Mouse (Mus musculus) MEL (cell line): Measurements from ENCODE around the gene Rnf207. TPM values are rescaled to one million over a fixed set of nuclear protein-coding genes. Genes with fewer than 3 reads are reported as not detected.

Experiments used
- DNase-seq: peaks from one replicate; pipeline ENCODE4 v3.0.0; 2011; ENCODE audit warnings: low read depth, low spot score
- H3K27ac ChIP-seq: 2 replicates; pipeline ENCODE4 v1.5.1; 2012; ENCODE audit warnings: low read depth, mild to moderate bottlenecking, control low read depth, low read length, moderate library complexity; ENCODE audit not compliant: control insufficient read depth
- H3K27me3 ChIP-seq, 2 experiments: fragments of 150-350 bp in 1 of 2; sonication (generic) in 1 of 2; 2 replicates each; pipeline ENCODE4 v1.6.1; 2012; ENCODE audit warnings: low read length in 2 of 2, mild to moderate bottlenecking in 2 of 2, improper control_type of control experiment in 1 of 2, moderate library complexity in 1 of 2; ENCODE audit not compliant: insufficient read depth in 2 of 2, control insufficient read depth in 1 of 2
- H3K36me3 ChIP-seq, 2 experiments: 2 replicates each; pipeline ENCODE4 v1.6.1; 2012 to 2014; ENCODE audit warnings: low read length in 2 of 2, improper control_type of control experiment in 1 of 2, inconsistent platforms in 1 of 2, mild to moderate bottlenecking in 1 of 2; ENCODE audit not compliant: insufficient read depth in 2 of 2, control insufficient read depth in 1 of 2
- H3K4me1 ChIP-seq, 2 experiments: fragments of 150-350 bp in 1 of 2; sonication (generic) in 1 of 2; 2 replicates each; pipeline ENCODE4 v1.6.1; 2012; ENCODE audit warnings: low read length in 2 of 2, improper control_type of control experiment in 1 of 2, mild to moderate bottlenecking in 1 of 2; ENCODE audit not compliant: insufficient read depth in 2 of 2, control insufficient read depth in 1 of 2
- H3K4me3 ChIP-seq, 2 experiments: fragments of 150-350 bp in 1 of 2; sonication (generic) in 1 of 2; 2 replicates each; pipeline ENCODE4 v1.5.1; 2012; ENCODE audit warnings: low read depth in 2 of 2, low read length in 2 of 2, mild to moderate bottlenecking in 2 of 2, moderate library complexity in 2 of 2, control low read depth in 1 of 2, improper control_type of control experiment in 1 of 2; ENCODE audit not compliant: control insufficient read depth in 1 of 2, insufficient read depth in 1 of 2
- H3K79me2 ChIP-seq: 2 replicates; pipeline ENCODE4 v1.6.1; 2012; ENCODE audit warnings: mild to moderate bottlenecking, low read length, moderate library complexity; ENCODE audit not compliant: control insufficient read depth, poor library complexity, insufficient read depth
- H3K9ac ChIP-seq: 2 replicates; pipeline ENCODE4 v1.6.1; 2012; ENCODE audit warnings: low read depth, mild to moderate bottlenecking, control low read depth, low read length, moderate library complexity; ENCODE audit not compliant: control insufficient read depth, poor library complexity, severe bottlenecking
- H3K9me3 ChIP-seq: fragments of 150-350 bp; sonication (generic); replicated peaks from 2 replicates; pipeline ENCODE4 v1.6.1; 2012; ENCODE audit warnings: mild to moderate bottlenecking, low read length, improper control_type of control experiment, moderate library complexity; ENCODE audit not compliant: insufficient read depth
- CTCF ChIP-seq, 3 experiments: IDR thresholded peaks in 2 of 3; conservative IDR thresholded peaks in 1 of 3; 2 replicates each; pipeline ENCODE4 v1.5.1; 2011 to 2012; ENCODE audit warnings: low read length in 3 of 3, low read depth in 2 of 3, mild to moderate bottlenecking in 2 of 3, improper control_type of control experiment in 1 of 3, inconsistent platforms in 1 of 3, mixed read lengths in 1 of 3, moderate library complexity in 1 of 3; ENCODE audit not compliant: control insufficient read depth in 1 of 3, insufficient read depth in 1 of 3, poor library complexity in 1 of 3, severe bottlenecking in 1 of 3
- E2F4 ChIP-seq: IDR thresholded peaks from 2 replicates; pipeline ENCODE4 v1.6.1; 2011; ENCODE audit warnings: low read depth, low read length, improper control_type of control experiment, borderline replicate concordance
- ELF1 ChIP-seq: IDR thresholded peaks from 2 replicates; pipeline ENCODE4 v1.6.1; 2014; ENCODE audit warnings: low read depth, mild to moderate bottlenecking, inconsistent platforms, low read length, improper control_type of control experiment, moderate library complexity
- ETS1 ChIP-seq: IDR thresholded peaks from 2 replicates; pipeline ENCODE4 v1.6.1; 2012; ENCODE audit warnings: low read depth, mild to moderate bottlenecking, inconsistent platforms, low read length, improper control_type of control experiment, moderate library complexity
- GABPA ChIP-seq: IDR thresholded peaks from 2 replicates; pipeline ENCODE4 v1.6.1; 2012; ENCODE audit warnings: low read depth, mild to moderate bottlenecking, inconsistent platforms, low read length, improper control_type of control experiment, moderate library complexity
- HCFC1 ChIP-seq: IDR thresholded peaks from 2 replicates; pipeline ENCODE4 v1.6.1; 2012; ENCODE audit warnings: low read depth, mild to moderate bottlenecking, inconsistent platforms, low read length, improper control_type of control experiment, moderate library complexity
- KAT2A ChIP-seq: conservative IDR thresholded peaks from 2 replicates; pipeline ENCODE4 v1.6.1; 2012; ENCODE audit warnings: low read depth, low read length, improper control_type of control experiment, inconsistent platforms
- MAFK ChIP-seq: IDR thresholded peaks from 2 replicates; pipeline ENCODE4 v1.6.1; 2011; ENCODE audit warnings: low read depth, mild to moderate bottlenecking, low read length, improper control_type of control experiment, borderline replicate concordance
- MAX ChIP-seq: IDR thresholded peaks from 2 replicates; pipeline ENCODE4 v1.6.1; 2011; ENCODE audit warnings: low read length, improper control_type of control experiment
- MAZ ChIP-seq: IDR thresholded peaks from 2 replicates; pipeline ENCODE4 v1.6.1; 2012; ENCODE audit warnings: low read depth, mild to moderate bottlenecking, inconsistent platforms, low read length, improper control_type of control experiment
- MEF2A ChIP-seq: IDR thresholded peaks from 2 replicates; pipeline ENCODE4 v1.6.1; 2014; ENCODE audit warnings: low read depth, mild to moderate bottlenecking, inconsistent platforms, low read length, improper control_type of control experiment; ENCODE audit not compliant: poor library complexity, insufficient replicate concordance, severe bottlenecking; ENCODE audit errors: extremely low read depth
- MYC ChIP-seq: IDR thresholded peaks from 2 replicates; pipeline ENCODE4 v1.6.1; 2011; ENCODE audit warnings: low read depth, mild to moderate bottlenecking, low read length, improper control_type of control experiment, moderate library complexity
- NRF1 ChIP-seq: IDR thresholded peaks from 2 replicates; pipeline ENCODE4 v1.6.1; 2014; ENCODE audit warnings: low read depth, mild to moderate bottlenecking, inconsistent platforms, low read length, improper control_type of control experiment, moderate library complexity; ENCODE audit not compliant: poor library complexity, insufficient read depth, severe bottlenecking
- POLR2AphosphoS2 ChIP-seq: IDR thresholded peaks from 2 replicates; pipeline ENCODE4 v1.6.1; 2011; ENCODE audit warnings: low read length, improper control_type of control experiment
- RAD21 ChIP-seq: IDR thresholded peaks from 2 replicates; pipeline ENCODE4 v1.6.1; 2011; ENCODE audit warnings: mild to moderate bottlenecking, low read depth, low read length, improper control_type of control experiment
- SIN3A ChIP-seq: IDR thresholded peaks from 2 replicates; pipeline ENCODE4 v1.6.1; 2012; ENCODE audit warnings: low read length, improper control_type of control experiment, inconsistent platforms
- SMC3 ChIP-seq: IDR thresholded peaks from 2 replicates; pipeline ENCODE4 v1.6.1; 2011; ENCODE audit warnings: low read depth, low read length, improper control_type of control experiment
- TAL1 ChIP-seq: IDR thresholded peaks from 2 replicates; pipeline ENCODE4 v1.6.1; 2012; ENCODE audit warnings: mild to moderate bottlenecking, inconsistent platforms, low read length, moderate library complexity, mixed read lengths
- USF1 ChIP-seq: IDR thresholded peaks from 2 replicates; pipeline ENCODE4 v1.6.1; 2014; ENCODE audit warnings: low read depth, mild to moderate bottlenecking, inconsistent platforms, low read length, improper control_type of control experiment, moderate library complexity
- USF2 ChIP-seq, 2 experiments: IDR thresholded peaks; 2 replicates each; pipeline ENCODE4 v1.6.1; 2011 to 2012; ENCODE audit warnings: improper control_type of control experiment in 2 of 2, low read length in 2 of 2, borderline replicate concordance in 1 of 2, inconsistent platforms in 1 of 2, low read depth in 1 of 2, mild to moderate bottlenecking in 1 of 2; ENCODE audit not compliant: insufficient read depth in 1 of 2
- ZC3H11A ChIP-seq: IDR thresholded peaks from 2 replicates; pipeline ENCODE4 v1.6.1; 2012; ENCODE audit warnings: low read depth, mild to moderate bottlenecking, inconsistent platforms, low read length, improper control_type of control experiment
- ZMIZ1 ChIP-seq: IDR thresholded peaks from 2 replicates; pipeline ENCODE4 v1.6.1; 2012; ENCODE audit warnings: low read depth, mild to moderate bottlenecking, inconsistent platforms, low read length, improper control_type of control experiment, moderate library complexity
- ZNF384 ChIP-seq: IDR thresholded peaks from 2 replicates; pipeline ENCODE4 v1.6.1; 2012; ENCODE audit warnings: low read depth, mild to moderate bottlenecking, inconsistent platforms, low read length, improper control_type of control experiment
- polyA plus RNA-seq, 2 experiments: library from polyadenylated mRNA; stranded (reverse) in 1 of 2; unstranded in 1 of 2; fragments of >175 nt in 1 of 2; fragments of >200 nt in 1 of 2; gene quantifications; 2 replicates each; pipeline versions ENCODE4 v1.2.1 to v1.2.4; 2012; ENCODE audit warnings: low replicate concordance in 2 of 2, low read depth in 1 of 2; ENCODE audit not compliant: insufficient read length in 2 of 2, insufficient read depth in 1 of 2, missing spikeins in 1 of 2
- total RNA-seq: library from RNA; depleted of rRNA; stranded (reverse); fragments of 300-350 nt; gene quantifications from 2 replicates; pipeline ENCODE4 v1.2.3, GENCODE M21; 2012

The Rnf207 gene
- total and polyA plus RNA-seq, 3 experiments: 0.36 TPM; not detected in 2

DNA sequence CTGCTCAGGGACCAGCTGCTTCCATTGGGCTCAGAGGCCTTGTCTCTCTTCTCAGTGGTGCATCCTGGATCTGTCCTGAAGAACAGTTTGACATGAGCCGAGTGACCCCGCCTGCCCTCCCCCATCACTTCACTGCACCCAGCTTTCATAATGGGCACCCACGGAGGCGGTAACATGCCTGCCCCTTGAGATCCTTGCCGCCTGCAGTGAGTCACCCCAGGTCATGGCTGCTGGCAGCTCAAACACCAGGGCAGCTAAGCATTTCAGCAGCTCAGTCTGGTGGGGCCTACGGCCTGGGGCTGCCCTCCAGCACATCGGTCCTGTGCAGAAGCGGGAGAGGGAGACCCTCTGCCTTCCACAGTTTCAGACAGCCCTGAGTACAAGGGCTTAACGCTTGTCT is 11.3 kb downstream of the Rnf207 start:
- H3K36me3 ChIP-seq: no peaks in the 10 kb centered on the region; a peak in 1 of 4 replicates
- H3K4me1 ChIP-seq: no peaks in the 10 kb centered on the region
- H3K9me3 ChIP-seq: no peaks in the 10 kb centered on the region
- H3K27ac ChIP-seq: no peak overlapping the region
- H3K4me3 ChIP-seq: no peak overlapping the region
- H3K79me2 ChIP-seq: no peaks in the 10 kb centered on the region
- H3K9ac ChIP-seq: no peak overlapping the region
- no peaks in the 10 kb centered on the region for H3K27me3 ChIP-seq
- no peak for TF ChIP-seq KAT2A
- DNase-seq: no peak

DNA sequence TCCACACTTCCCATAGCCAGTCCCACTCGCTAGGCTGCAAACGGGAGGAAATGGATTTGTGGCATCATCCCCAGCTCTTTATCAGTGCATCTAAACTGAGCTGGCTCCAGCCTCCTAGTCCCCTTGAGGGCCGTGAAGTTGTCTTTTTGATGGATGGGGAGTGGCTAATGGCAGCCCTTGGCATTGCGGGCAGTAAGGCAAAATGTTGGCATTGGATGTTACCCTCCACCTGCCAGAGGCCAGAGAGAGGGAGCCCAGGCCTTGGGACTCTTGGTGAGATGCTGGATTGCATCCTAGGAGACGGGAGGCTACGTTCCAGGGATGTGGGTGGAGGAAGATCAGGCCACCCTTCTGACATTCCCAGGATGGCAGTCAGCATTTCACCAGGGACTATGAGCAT is 12.8 kb downstream of the Rnf207 start:
- TF ChIP-seq RAD21: no peak
- TF ChIP-seq MAZ: no peak
- TF ChIP-seq ZC3H11A: no peak
- TF ChIP-seq CTCF (IDR thresholded peaks at IDR 0.05 in 2 of 3, conservative IDR thresholded peaks at IDR 0.05 in 1 of 3; ENCODE audit: control insufficient read depth in 1 of 3, insufficient read depth in 1 of 3, low read depth in 2 of 3, low read length in 3 of 3, poor library complexity in 1 of 3, severe bottlenecking in 1 of 3): no peak
- TF ChIP-seq ZNF384: no peak
- no peak for DNase-seq
- H3K27me3 ChIP-seq: no peaks in the 10 kb centered on the region
- H3K4me3 ChIP-seq: no peak overlapping the region
- H3K36me3 ChIP-seq: no peaks in the 10 kb centered on the region; a peak in 1 of 4 replicates
- no peak overlapping the region for H3K27ac ChIP-seq
- H3K9ac ChIP-seq: no peak overlapping the region
- no peaks in the 10 kb centered on the region for H3K9me3 ChIP-seq
- no peaks in the 10 kb centered on the region for H3K79me2 ChIP-seq
- no peaks in the 10 kb centered on the region for H3K4me1 ChIP-seq

DNA sequence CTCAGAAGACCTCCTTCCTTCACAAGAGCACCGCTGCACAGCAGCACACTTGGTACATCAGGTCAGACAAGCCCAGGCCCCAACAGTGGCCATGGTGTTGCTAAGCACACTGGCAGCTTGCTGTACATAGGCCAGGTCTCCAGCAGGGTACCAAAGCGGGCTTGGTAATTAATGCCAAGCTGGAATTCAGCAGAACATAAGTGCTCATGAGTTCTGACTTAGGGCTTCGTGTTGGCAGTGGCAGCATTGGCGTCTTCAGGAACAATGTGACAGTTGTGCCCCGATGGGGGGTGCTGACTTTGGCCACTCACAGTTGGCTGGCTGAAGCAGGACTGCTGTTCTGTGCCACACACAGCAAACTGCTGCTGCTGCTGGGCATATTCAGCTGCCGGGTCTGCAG is 14.1 kb downstream of the Rnf207 start:
- Histone ChIP-seq H3K4me1 (no peaks in the 10 kb centered on the region), H3K27ac (no peak overlapping the region), H3K36me3 (no peaks in the 10 kb centered on the region; a peak in 1 of 4 replicates), H3K9me3 (no peaks in the 10 kb centered on the region), H3K27me3 (no peaks in the 10 kb centered on the region), H3K4me3 (no peak overlapping the region), H3K9ac (no peak overlapping the region), H3K79me2 (no peaks in the 10 kb centered on the region)
- TF ChIP-seq E2F4 (no peak), ETS1 (no peak), MAFK (no peak), SMC3 (no peak), ELF1 (no peak), USF2 (IDR thresholded peaks at IDR 0.05; ENCODE audit: borderline replicate concordance in 1 of 2, insufficient read depth in 1 of 2, low read depth in 1 of 2, low read length in 2 of 2) (no peak), SIN3A (no peak), HCFC1 (no peak), TAL1 (no peak), POLR2AphosphoS2 (no peak), MYC (no peak), MAX (no peak), ZMIZ1 (no peak), MEF2A (no peak), USF1 (no peak), GABPA (no peak), NRF1 (no peak)
- DNase-seq: no peak
